Mouse (Mus musculus) intestine, embryonic 15.5 days (tissue): ENCODE data around the gene Tarsl2. TPM values are rescaled to one million over a fixed set of nuclear protein-coding genes. Genes with fewer than 3 reads are reported as not detected.

ENCODE experiments used
- ATAC-seq: fragments of 200-750 bp; cut with Nextera tagmentation; 2 replicates; pipeline ENCODE4 v1.8.0; 2017; ENCODE audit warnings: moderate TSS enrichment, moderate library complexity
- H3K27ac ChIP-seq: fragments of 300-500 bp; sonication (generic); 2 replicates; pipeline ENCODE4 v1.5.1; 2015; ENCODE audit warnings: mild to moderate bottlenecking, inconsistent platforms
- H3K27me3 ChIP-seq: fragments of 300-500 bp; sonication (generic); replicated peaks from 2 replicates; pipeline ENCODE4 v1.6.1; 2015; ENCODE audit warnings: inconsistent platforms
- H3K36me3 ChIP-seq: fragments of 300-500 bp; sonication (generic); 2 replicates; pipeline ENCODE4 v1.6.1; 2015; ENCODE audit warnings: inconsistent platforms
- H3K4me1 ChIP-seq: fragments of 300-500 bp; sonication (generic); replicated peaks from 2 replicates; pipeline ENCODE4 v1.6.1; 2015; ENCODE audit warnings: inconsistent platforms
- H3K4me2 ChIP-seq: fragments of 300-500 bp; sonication (generic); replicated peaks from 2 replicates; pipeline ENCODE4 v1.6.1; 2015; ENCODE audit warnings: mild to moderate bottlenecking, inconsistent platforms
- H3K4me3 ChIP-seq: fragments of 300-500 bp; sonication (generic); replicated peaks from 2 replicates; pipeline ENCODE4 v1.5.1; 2015; ENCODE audit warnings: inconsistent platforms
- H3K9ac ChIP-seq: fragments of 300-500 bp; sonication (generic); 2 replicates; pipeline ENCODE4 v1.6.1; 2015; ENCODE audit warnings: inconsistent platforms
- H3K9me3 ChIP-seq: fragments of 300-500 bp; sonication (generic); 2 replicates; pipeline ENCODE4 v1.6.1; 2016; ENCODE audit warnings: inconsistent platforms
- WGBS: fragments of 180-500 bp; shearing (Covaris S2); methylation state at CpG from one replicate; pipeline ENCODE4 v1.1.7; 2015; 5-methylcytosine and 5-hydroxymethylcytosine counted together
- polyA plus RNA-seq: library from polyadenylated mRNA; unstranded; fragments of >200 nt; fragmentation: Nextera tagmentation; extraction: Ambion mirVana; gene quantifications from 2 replicates; pipeline ENCODE4 v1.2.1, GENCODE M21; 2015

Gene Tarsl2
- polyA plus RNA-seq, 1 experiment from 2014 or later: 8.0 TPM

- H3K27ac ChIP-seq: no peak overlapping the region
- H3K9me3 ChIP-seq: no peaks in the 10 kb centered on the region
- H3K36me3 ChIP-seq: no peaks in the 10 kb centered on the region
- H3K4me1 ChIP-seq: no peaks in the 10 kb centered on the region
- H3K27me3 ChIP-seq: no peaks in the 10 kb centered on the region
- WGBS: 89% methylated on average over 6 of the region's 6 CpGs
- H3K4me3 ChIP-seq: no peak overlapping the region
- H3K9ac ChIP-seq: no peak overlapping the region
- no peak for ATAC-seq
- H3K4me2 ChIP-seq: no peak overlapping the region
Measured at GRCm38 (mm10) chr7:65635831-65636230, 8.9 kb upstream of the Tarsl2 start.

GRCm38 (mm10) chr7:65636356-65636880, 8.3 kb upstream of the Tarsl2 start:
- Histone ChIP-seq H3K36me3 (no peaks in the 10 kb centered on the region), H3K9ac (no peak overlapping the region), H3K4me1 (no peaks in the 10 kb centered on the region), H3K4me2 (no peak overlapping the region), H3K27ac (no peak overlapping the region), H3K9me3 (no peaks in the 10 kb centered on the region), H3K27me3 (no peaks in the 10 kb centered on the region), H3K4me3 (no peak overlapping the region)
- 72% methylated on average over 7 of the region's 7 CpGs for WGBS
- ATAC-seq: no peak

GRCm38 (mm10) chr7:65638170-65638770, 6.4 kb upstream of the Tarsl2 start:
- H3K4me3 ChIP-seq: no peak overlapping the region
- no peak overlapping the region for H3K4me2 ChIP-seq
- 61% methylated on average over 7 of the region's 7 CpGs for WGBS
- H3K27ac ChIP-seq: no peak overlapping the region
- no peak for ATAC-seq
- no peaks in the 10 kb centered on the region for H3K27me3 ChIP-seq
- no peaks in the 10 kb centered on the region for H3K9me3 ChIP-seq
- H3K9ac ChIP-seq: no peak overlapping the region
- no peaks in the 10 kb centered on the region for H3K4me1 ChIP-seq
- H3K36me3 ChIP-seq: no peaks in the 10 kb centered on the region

GRCm38 (mm10) chr7:65639821-65640382, 4.8 kb upstream of the Tarsl2 start:
- Histone ChIP-seq H3K36me3 (no peaks in the 10 kb centered on the region), H3K27me3 (no peaks in the 10 kb centered on the region), H3K9me3 (no peaks in the 10 kb centered on the region), H3K4me3 (no peak overlapping the region), H3K27ac (no peak overlapping the region), H3K4me1 (0 out of 2 replicates have a peak, but pooled peaks cover 3% of the 10 kb centered on the region), H3K4me2 (no peak overlapping the region), H3K9ac (no peak overlapping the region)
- WGBS: 69% methylated on average over 6 of the region's 6 CpGs
- no peak for ATAC-seq

- Histone ChIP-seq H3K27me3 (no peaks in the 10 kb centered on the region), H3K9ac (no peak overlapping the region), H3K4me2 (no peak overlapping the region), H3K9me3 (no peaks in the 10 kb centered on the region), H3K27ac (no peak overlapping the region), H3K4me1 (0 out of 2 replicates have a peak, but pooled peaks cover 3% of the 10 kb centered on the region), H3K36me3 (no peaks in the 10 kb centered on the region), H3K4me3 (no peak overlapping the region)
- 71% methylated on average over 6 of the region's 6 CpGs for WGBS
- ATAC-seq: no peak
Measured at GRCm38 (mm10) chr7:65640672-65641071, 4.0 kb upstream of the Tarsl2 start.

GRCm38 (mm10) chr7:65642371-65643304, 2.1 kb upstream of the Tarsl2 start:
- Histone ChIP-seq H3K27me3 (no peaks in the 10 kb centered on the region), H3K4me1 (0 out of 2 replicates have a peak, but pooled peaks cover 3% of the 10 kb centered on the region), H3K4me3 (no peak overlapping the region), H3K4me2 (no peak overlapping the region), H3K27ac (no peak overlapping the region), H3K36me3 (0 out of 2 replicates have a peak, but pooled peaks cover 3% of the 10 kb centered on the region), H3K9me3 (no peaks in the 10 kb centered on the region), H3K9ac (no peak overlapping the region)
- no peak for ATAC-seq
- 69% methylated on average over 6 of the region's 6 CpGs for WGBS

- Histone ChIP-seq H3K36me3 (0 out of 2 replicates have a peak, but pooled peaks cover 3% of the 10 kb centered on the region), H3K9me3 (no peaks in the 10 kb centered on the region), H3K9ac (no peak overlapping the region), H3K27ac (no peak overlapping the region), H3K4me2 (peak overlapping the region; percentile 89), H3K4me1 (0 out of 2 replicates have a peak, but pooled peaks cover 3% of the 10 kb centered on the region), H3K4me3 (peak overlapping the region; percentile 70), H3K27me3 (no peaks in the 10 kb centered on the region)
- peak; percentile 0; the same call in 1 of the 2 replicates for ATAC-seq
- 33% methylated on average over 6 of the region's 6 CpGs for WGBS
Measured at GRCm38 (mm10) chr7:65643861-65644421, 757 bp upstream of the Tarsl2 start.

GRCm38 (mm10) chr7:65645996-65646395, 1.3 kb downstream of the Tarsl2 start:
- H3K36me3 ChIP-seq: peaks cover 7% of the 10 kb centered on the region; the same call in 1 of the 2 replicates
- H3K4me2 ChIP-seq: no peak overlapping the region
- no peak for ATAC-seq
- no peaks in the 10 kb centered on the region for H3K27me3 ChIP-seq
- no peaks in the 10 kb centered on the region for H3K9me3 ChIP-seq
- 0 out of 2 replicates have a peak, but pooled peaks cover 3% of the 10 kb centered on the region for H3K4me1 ChIP-seq
- no peak overlapping the region for H3K4me3 ChIP-seq
- no peak overlapping the region for H3K9ac ChIP-seq
- 88% methylated on average over 8 of the region's 8 CpGs for WGBS
- H3K27ac ChIP-seq: no peak overlapping the region

- Histone ChIP-seq H3K9me3 (no peaks in the 10 kb centered on the region), H3K36me3 (peaks cover 10% of the 10 kb centered on the region; the same call in 1 of the 2 replicates), H3K4me3 (no peak overlapping the region), H3K4me1 (no peaks in the 10 kb centered on the region), H3K4me2 (no peak overlapping the region), H3K27ac (no peak overlapping the region), H3K27me3 (no peaks in the 10 kb centered on the region), H3K9ac (no peak overlapping the region)
- 89% methylated on average over 4 of the region's 4 CpGs for WGBS
- ATAC-seq: no peak
Measured at GRCm38 (mm10) chr7:65650662-65651061, 6.0 kb downstream of the Tarsl2 start.

- ATAC-seq: no peak
Measured at GRCm38 (mm10) chr7:65657490-65658120, 12.9 kb downstream of the Tarsl2 start.

GRCm38 (mm10) chr7:65663225-65663790, 18.6 kb downstream of the Tarsl2 start:
- no peaks in the 10 kb centered on the region for H3K4me1 ChIP-seq
- H3K27me3 ChIP-seq: no peaks in the 10 kb centered on the region
- H3K27ac ChIP-seq: no peak overlapping the region
- no peaks in the 10 kb centered on the region for H3K9me3 ChIP-seq
- H3K4me3 ChIP-seq: no peak overlapping the region
- no peak overlapping the region for H3K4me2 ChIP-seq
- no peak for ATAC-seq
- no peaks in the 10 kb centered on the region for H3K36me3 ChIP-seq
- 86% methylated on average over 11 of the region's 11 CpGs for WGBS
- no peak overlapping the region for H3K9ac ChIP-seq

More at GRCm38 (mm10) chr7:65657490-65658120, 12.9 kb downstream of the Tarsl2 start:
- no peaks in the 10 kb centered on the region for H3K9me3 ChIP-seq
- no peak overlapping the region for H3K4me2 ChIP-seq
- no peak overlapping the region for H3K4me3 ChIP-seq
- H3K36me3 ChIP-seq: 0 out of 2 replicates have a peak, but pooled peaks cover 3% of the 10 kb centered on the region
- H3K9ac ChIP-seq: no peak overlapping the region
- 89% methylated on average over 2 of the region's 2 CpGs for WGBS
- H3K4me1 ChIP-seq: no peaks in the 10 kb centered on the region
- no peaks in the 10 kb centered on the region for H3K27me3 ChIP-seq
- H3K27ac ChIP-seq: no peak overlapping the region
